Mouse (Mus musculus) heart, embryonic 12.5 days (tissue): ENCODE results near the gene Olfr869. TPM values are rescaled to one million over a fixed set of nuclear protein-coding genes. Genes with fewer than 3 reads are reported as not detected.

Experiments used
- ATAC-seq: fragments of 200-750 bp; cut with Nextera tagmentation; 2 replicates; pipeline ENCODE4 v1.8.0; 2017; ENCODE audit warnings: moderate TSS enrichment, moderate library complexity; ENCODE audit not compliant: insufficient number of reproducible peaks, low FRiP score
- H3K27ac ChIP-seq: fragments of 300-500 bp; sonication (generic); 2 replicates; pipeline ENCODE4 v1.5.1; 2016; ENCODE audit warnings: mild to moderate bottlenecking, moderate library complexity; ENCODE audit not compliant: poor library complexity, severe bottlenecking
- H3K27me3 ChIP-seq: fragments of 300-500 bp; sonication (generic); replicated peaks from 2 replicates; pipeline ENCODE4 v1.6.1; 2016; ENCODE audit warnings: mild to moderate bottlenecking, moderate library complexity
- H3K36me3 ChIP-seq: fragments of 300-500 bp; sonication (generic); 2 replicates; pipeline ENCODE4 v1.6.1; 2016; ENCODE audit warnings: mild to moderate bottlenecking, moderate library complexity
- H3K4me1 ChIP-seq: fragments of 300-500 bp; sonication (generic); replicated peaks from 2 replicates; pipeline ENCODE4 v1.6.1; 2016; ENCODE audit warnings: mild to moderate bottlenecking
- H3K4me2 ChIP-seq: fragments of 300-500 bp; sonication (generic); 2 replicates; pipeline ENCODE4 v1.6.1; 2016; ENCODE audit warnings: mild to moderate bottlenecking, moderate library complexity
- H3K4me3 ChIP-seq: fragments of 300-500 bp; sonication (generic); 2 replicates; pipeline ENCODE4 v1.5.1; 2016; ENCODE audit warnings: mild to moderate bottlenecking
- H3K9ac ChIP-seq: fragments of 300-500 bp; sonication (generic); 2 replicates; pipeline ENCODE4 v1.6.1; 2016; ENCODE audit warnings: mild to moderate bottlenecking, moderate library complexity
- H3K9me3 ChIP-seq: fragments of 300-500 bp; sonication (generic); replicated peaks from 2 replicates; pipeline ENCODE4 v1.6.1; 2016; ENCODE audit warnings: mild to moderate bottlenecking, moderate library complexity
- WGBS: fragments of 180-500 bp; shearing (Covaris S2); methylation state at CpG from one replicate; pipeline ENCODE4 v1.1.7; 2016; 5-methylcytosine and 5-hydroxymethylcytosine counted together
- polyA plus RNA-seq: library from polyadenylated mRNA; unstranded; fragments of >200 nt; fragmentation: Nextera tagmentation; extraction: Ambion mirVana; gene quantifications from 2 replicates; pipeline ENCODE4 v1.2.1, GENCODE M21; 2016

Olfr869 gene
- polyA plus RNA-seq = not detected in 2 replicates

GRCm38 (mm10) chr9:20128709-20129108 lies at the start of gene Olfr869:
Gene Olfr869, plus strand, starts transcription at chr9:20129009.
- Histone ChIP-seq H3K27ac (no peak within 1 kb of the TSS), H3K9me3 (0 out of 2 replicates have a peak, but pooled peaks cover 5% of the 10 kb centered on the region), H3K4me3 (no peak within 1 kb of the TSS), H3K9ac (no peak within 1 kb of the TSS), H3K4me2 (no peak within 1 kb of the TSS), H3K36me3 (no peaks in the 10 kb centered on the region), H3K27me3 (no peaks in the 10 kb centered on the region), H3K4me1 (no peaks in the 10 kb centered on the region)
- WGBS = 61% methylated on average over 2 of the region's 2 CpGs
- no peak for ATAC-seq

GRCm38 (mm10) chr9:20098326-20098725 lies 30.5 kb upstream of the Olfr869 start, which contains the start of gene Olfr868:
Gene Olfr868, plus strand, starts transcription at chr9:20098626.
- ATAC-seq = no peak
- Histone ChIP-seq H3K4me2 (no peak within 1 kb of the TSS), H3K27ac (no peak within 1 kb of the TSS), H3K36me3 (no peaks in the 10 kb centered on the region), H3K4me1 (no peaks in the 10 kb centered on the region), H3K9me3 (peaks cover 17% of the 10 kb centered on the region), H3K9ac (no peak within 1 kb of the TSS), H3K27me3 (no peaks in the 10 kb centered on the region), H3K4me3 (no peak within 1 kb of the TSS)
- WGBS = 38% methylated on average over 2 of the region's 2 CpGs

- WGBS = 72% methylated on average over 3 of the region's 3 CpGs
- no peak overlapping the region for H3K4me3 ChIP-seq
- no peak overlapping the region for H3K9ac ChIP-seq
- H3K9me3 ChIP-seq = peaks cover 27% of the 10 kb centered on the region
- H3K4me1 ChIP-seq = no peaks in the 10 kb centered on the region
- H3K27me3 ChIP-seq = no peaks in the 10 kb centered on the region
- no peak overlapping the region for H3K27ac ChIP-seq
- no peak for ATAC-seq
- no peaks in the 10 kb centered on the region for H3K36me3 ChIP-seq
- H3K4me2 ChIP-seq = no peak overlapping the region
Measured at GRCm38 (mm10) chr9:20149706-20150105, 20.9 kb downstream of the Olfr869 start.

GRCm38 (mm10) chr9:20173957-20174356 lies 45.1 kb downstream of the Olfr869 start, which contains the start of gene Olfr870:
Gene Olfr870, minus strand, starts transcription at chr9:20174057.
- no peak within 1 kb of the TSS for H3K27ac ChIP-seq
- H3K36me3 ChIP-seq = no peaks in the 10 kb centered on the region
- H3K4me1 ChIP-seq = no peaks in the 10 kb centered on the region
- WGBS = 69% methylated on average over 2 of the region's 2 CpGs
- H3K9me3 ChIP-seq = peaks cover 12% of the 10 kb centered on the region
- no peak within 1 kb of the TSS for H3K4me2 ChIP-seq
- no peak within 1 kb of the TSS for H3K4me3 ChIP-seq
- no peak for ATAC-seq
- H3K27me3 ChIP-seq = no peaks in the 10 kb centered on the region
- H3K9ac ChIP-seq = no peak within 1 kb of the TSS

- no peaks in the 10 kb centered on the region for H3K27me3 ChIP-seq
- no peak for ATAC-seq
- H3K9ac ChIP-seq = no peak overlapping the region
- H3K27ac ChIP-seq = no peak overlapping the region
- H3K4me1 ChIP-seq = no peaks in the 10 kb centered on the region
- H3K4me2 ChIP-seq = no peak overlapping the region
- WGBS = 56% methylated on average over 5 of the region's 5 CpGs
- H3K36me3 ChIP-seq = no peaks in the 10 kb centered on the region
- H3K9me3 ChIP-seq = peaks cover 32% of the 10 kb centered on the region
- H3K4me3 ChIP-seq = no peak overlapping the region
Measured at GRCm38 (mm10) chr9:20179463-20179862, 50.7 kb downstream of the Olfr869 start.

Other genes starting within 250 kb of the Olfr869 start
- gene Olfr862, start 241.0 kb upstream of the Olfr869 start, polyA plus RNA-seq = not detected in 2 replicates
- 0.18 and 0.26 TPM in 2 replicates for gene Olfr77, start 212.1 kb upstream of the Olfr869 start, polyA plus RNA-seq
- not detected in 2 replicates for gene Olfr866, start 101.0 kb upstream of the Olfr869 start, polyA plus RNA-seq
- gene Olfr867, start 71.4 kb upstream of the Olfr869 start, polyA plus RNA-seq = not detected in 2 replicates
- not detected in 2 replicates for gene Olfr868, start 30.4 kb upstream of the Olfr869 start, polyA plus RNA-seq
- gene Olfr870, start 45.0 kb downstream of the Olfr869 start, polyA plus RNA-seq = not detected in 2 replicates
- not detected in 2 replicates for gene Olfr871, start 83.2 kb downstream of the Olfr869 start, polyA plus RNA-seq
- not detected in 2 replicates for gene Olfr872, start 108.1 kb downstream of the Olfr869 start, polyA plus RNA-seq
- gene Olfr39, start 153.3 kb downstream of the Olfr869 start, polyA plus RNA-seq = not detected in 2 replicates
- not detected in 2 replicates for gene Olfr873, start 169.5 kb downstream of the Olfr869 start, polyA plus RNA-seq
- not detected in 2 replicates for gene Olfr18, start 207.1 kb downstream of the Olfr869 start, polyA plus RNA-seq